Mouse (Mus musculus) heart, postnatal 4 days (tissue): ENCODE measurements around the gene Gm4969. TPM values are rescaled to one million over a fixed set of nuclear protein-coding genes. Genes with fewer than 3 reads are reported as not detected.

ENCODE experiments used
- DNase-seq: peaks from one replicate; pipeline ENCODE4 v3.0.0; 2021
- microRNA-seq, 2 experiments: library from miRNA; unstranded; fragments of <30 nt; microRNA quantifications; one replicate each; pipeline ENCODE4 v1.2.0; 2021 to 2022
- total RNA-seq, 2 experiments: library from RNA; stranded (reverse); gene quantifications; 2 replicates each; pipeline ENCODE4 v1.2.3; 2021

Gm4969 gene
- total RNA-seq, 2 experiments from 2014 or later = 0.33 to 0.56 TPM

DNA sequence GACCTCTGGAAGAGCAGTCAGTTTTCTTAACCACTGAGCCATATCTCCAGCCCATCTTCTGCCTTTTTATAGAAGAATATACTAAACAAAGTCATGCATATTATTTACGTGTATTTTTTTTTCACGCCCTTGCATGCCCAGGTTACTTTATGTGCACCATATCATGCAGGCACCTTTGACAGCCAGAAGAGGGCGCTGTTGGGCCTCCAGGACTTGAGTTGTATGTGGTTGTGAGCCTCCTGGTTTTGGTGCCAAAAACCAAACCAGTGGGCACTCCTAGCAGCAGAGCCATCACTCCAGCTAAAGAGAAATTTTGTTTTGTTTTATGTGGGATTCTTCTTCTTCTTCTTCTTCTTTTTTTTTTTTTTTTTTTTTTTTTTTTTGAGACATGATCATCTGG lies 48.7 kb downstream of the Gm4969 start:
- peak; percentile 58 for DNase-seq

- DNase-seq = peak; percentile 82
These were observed 49.5 kb downstream of the Gm4969 start for GRCm38 (mm10) chr7:19068707-19069106.

DNA sequence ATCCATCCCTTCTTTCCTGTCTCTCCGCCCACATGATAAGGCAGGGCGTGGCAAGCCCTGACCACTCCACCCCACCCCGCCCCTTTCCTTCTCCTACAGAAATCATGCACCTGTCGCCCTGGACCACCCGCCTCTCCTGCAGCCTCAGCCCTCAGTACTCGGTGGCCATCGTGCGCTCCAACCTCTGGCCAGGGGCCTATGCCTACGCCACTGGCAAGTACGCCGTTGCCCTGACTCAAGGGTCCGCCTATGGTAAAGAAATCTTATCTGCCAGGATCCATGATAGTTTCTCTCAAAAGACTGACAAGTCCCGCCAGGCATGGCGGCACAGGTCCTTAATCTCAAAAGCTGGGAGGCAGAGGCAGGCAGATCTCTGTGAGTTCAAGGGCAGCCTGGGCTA lies 50.2 kb downstream of the Gm4969 start:
- no peak for DNase-seq

- DNase-seq = no peak
These were observed 51.1 kb downstream of the Gm4969 start for GRCm38 (mm10) chr7:19067063-19067462.

GRCm38 (mm10) chr7:19065896-19066295 lies 52.3 kb downstream of the Gm4969 start:
- no peak for DNase-seq

DNA sequence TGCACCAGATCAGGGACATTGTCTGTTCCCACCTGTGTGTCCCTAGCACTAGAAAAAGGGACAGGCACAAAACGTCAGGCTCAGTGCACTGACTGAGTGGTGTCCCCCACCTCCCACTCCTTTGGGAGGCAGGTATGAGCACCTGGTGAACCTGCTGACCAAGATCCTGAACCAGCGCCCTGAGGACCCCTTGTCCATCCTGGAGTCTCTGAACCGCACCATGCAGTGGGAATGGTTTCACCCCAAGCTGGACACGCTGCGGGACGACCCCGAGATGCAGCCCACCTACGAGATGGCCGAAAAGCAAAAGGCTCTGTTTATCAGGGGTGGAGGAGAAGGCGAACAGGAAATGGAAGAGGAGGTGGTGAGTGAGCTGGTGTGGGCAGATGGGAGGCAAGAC lies 60.8 kb downstream of the Gm4969 start:
- DNase-seq = no peak

DNA sequence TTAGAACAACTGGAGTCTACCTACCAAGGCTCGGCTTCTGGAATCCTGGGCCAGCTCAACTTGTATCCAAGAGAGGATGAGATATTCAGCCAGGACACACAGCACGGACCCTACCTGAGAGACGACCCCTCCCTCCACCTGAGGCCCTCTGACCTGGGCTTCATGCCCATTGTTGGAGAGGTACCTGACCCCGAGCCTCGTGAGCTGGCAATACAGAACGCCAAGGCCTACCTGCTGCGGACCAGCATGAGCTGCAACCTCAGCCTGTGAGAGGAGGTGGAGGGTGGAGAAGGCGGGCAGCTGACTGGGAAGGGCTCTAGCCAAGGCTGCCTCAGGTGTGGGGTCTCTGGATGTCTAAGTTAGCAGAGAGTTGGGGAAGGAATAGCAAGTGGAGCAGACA lies 63.1 kb downstream of the Gm4969 start:
- no peak for DNase-seq

GRCm38 (mm10) chr7:19054777-19055076 lies 63.4 kb downstream of the Gm4969 start:
- DNase-seq = no peak

GRCm38 (mm10) chr7:19054047-19054776 lies 64.0 kb downstream of the Gm4969 start, which contains the start of gene Rsph6a:
TSS of gene Rsph6a (plus strand) at chr7:19054690.
- peak; percentile 74 for DNase-seq

DNA sequence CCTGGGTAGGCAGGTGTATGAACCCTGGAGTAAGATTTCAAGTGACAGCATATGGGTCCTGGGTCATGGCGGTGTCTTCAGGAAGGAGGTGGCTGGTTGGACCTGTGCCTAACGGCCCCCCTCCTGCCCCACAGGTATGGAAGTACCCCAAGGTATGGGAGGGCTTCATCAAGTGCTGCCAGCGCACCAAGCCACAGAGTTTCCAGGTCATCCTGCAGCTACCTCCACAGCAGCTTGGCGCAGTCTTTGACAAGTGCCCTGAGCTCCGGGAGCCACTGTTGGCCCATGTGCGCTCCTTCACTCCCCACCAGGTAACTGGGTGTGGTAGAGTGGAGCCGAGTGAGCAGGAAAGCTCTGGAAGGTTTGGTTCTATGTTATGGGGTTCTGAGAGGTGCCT lies 65.0 kb downstream of the Gm4969 start:
- no peak for DNase-seq

DNA sequence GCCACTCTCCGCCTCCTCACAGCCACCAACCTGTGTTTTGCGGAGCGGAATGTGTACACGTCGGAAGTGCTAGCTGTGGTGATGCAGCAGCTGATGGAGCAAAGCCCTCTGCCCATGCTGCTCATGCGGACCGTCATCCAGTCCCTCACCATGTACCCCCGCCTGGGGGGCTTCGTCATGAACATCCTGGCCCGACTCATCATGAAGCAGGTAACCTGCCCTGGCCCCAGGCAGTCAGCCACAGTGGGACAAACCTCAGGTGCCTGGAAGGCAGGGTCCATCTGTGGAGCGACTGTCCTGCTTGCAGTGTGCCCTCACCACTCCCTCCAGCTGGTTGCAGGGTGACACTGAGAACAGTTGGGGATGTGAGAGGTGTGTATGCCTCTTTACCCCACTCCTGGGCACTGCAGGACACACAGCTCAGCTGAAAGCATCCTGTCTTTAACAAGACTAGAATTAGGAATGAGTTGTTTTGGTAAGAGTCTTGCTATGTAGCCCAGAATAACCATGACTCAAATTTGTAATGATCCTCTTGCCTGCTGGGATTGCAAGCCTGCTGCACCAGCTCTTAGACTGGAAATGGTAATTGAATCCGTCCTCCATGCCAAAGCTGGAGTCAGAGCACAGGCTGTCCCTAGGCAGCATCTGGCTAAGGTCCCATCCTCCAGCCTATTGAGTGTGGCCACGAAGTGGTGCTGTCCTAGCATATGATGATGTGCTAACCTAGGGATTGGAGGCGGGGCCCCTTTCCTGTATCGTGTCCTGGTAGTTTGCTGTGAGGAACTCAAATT lies 65.6 kb downstream of the Gm4969 start:
- DNase-seq = no peak

GRCm38 (mm10) chr7:19051161-19051560 lies 67.0 kb downstream of the Gm4969 start:
- DNase-seq = no peak

GRCm38 (mm10) chr7:19050172-19050571 lies 68.0 kb downstream of the Gm4969 start:
- no peak for DNase-seq

- no peak for DNase-seq
These were observed 68.9 kb downstream of the Gm4969 start for GRCm38 (mm10) chr7:19049252-19049651.

Small RNA genes within 50 kb of the gene (microRNA-seq; reads per million reads assigned to microRNA genes)
- gene Mir3100 = 8.6 to 10.4 reads per million in 2 experiments

Other genes starting within 250 kb of the Gm4969 start
- gene Pglyrp1, start 247.0 kb downstream of the Gm4969 start, total RNA-seq = 1 to 10 TPM; 1.1 to 2.0 TPM
- gene Ccdc61, start 208.0 kb downstream of the Gm4969 start, total RNA-seq = 10 to 100 TPM; 11.9 to 14.9 TPM
- 1 to 10 TPM; 8.6 to 9.1 TPM for gene Nova2, start 192.5 kb downstream of the Gm4969 start, total RNA-seq
- gene Nanos2, start 131.0 kb downstream of the Gm4969 start, total RNA-seq = under 1 TPM in 1 of 2 experiments, not detected in 1; 0.23 TPM
- 1 to 10 TPM; 1.4 to 1.5 TPM for gene Mypop, start 127.1 kb downstream of the Gm4969 start, total RNA-seq
- gene Irf2bp1, start 114.3 kb downstream of the Gm4969 start, total RNA-seq = 10 to 100 TPM; 27.3 to 32.3 TPM
- gene Foxa3, start 94.8 kb downstream of the Gm4969 start, total RNA-seq = not detected
- 10 to 100 TPM; 57.3 to 62.5 TPM for gene Sympk, start 94.0 kb downstream of the Gm4969 start, total RNA-seq
- not detected for gene Rsph6a, start 63.7 kb downstream of the Gm4969 start, total RNA-seq
- 10 to 100 TPM; 60.3 to 62.9 TPM for gene Dmwd, start 42.1 kb downstream of the Gm4969 start, total RNA-seq
- 100 to 1,000 TPM; 188 to 201 TPM for gene Dmpk, start 34.5 kb downstream of the Gm4969 start, total RNA-seq
- 10 to 100 TPM; 10.3 to 10.4 TPM for gene Six5, start 23.8 kb downstream of the Gm4969 start, total RNA-seq
- gene Fbxo46, start 1.5 kb upstream of the Gm4969 start, total RNA-seq = 1 to 10 TPM; 5.5 to 7.2 TPM
- gene Qpctl, start 30.9 kb upstream of the Gm4969 start, total RNA-seq = 1 to 10 TPM; 6.9 to 7.7 TPM
- 10 to 100 TPM; 95.2 to 99.9 TPM for gene Snrpd2, start 31.4 kb upstream of the Gm4969 start, total RNA-seq
- gene Gipr, start 47.8 kb upstream of the Gm4969 start, total RNA-seq = 1 to 10 TPM; 1.3 TPM
- gene Eml2, start 58.1 kb upstream of the Gm4969 start, total RNA-seq = 10 to 100 TPM; 70.6 to 77.3 TPM
- 1 to 10 TPM; 6.7 to 8.1 TPM for gene Gpr4, start 94.2 kb upstream of the Gm4969 start, total RNA-seq
- 10 to 100 TPM; 54.7 to 60.0 TPM for gene Opa3, start 110.0 kb upstream of the Gm4969 start, total RNA-seq
- 100 to 1,000 TPM; 117 to 119 TPM for gene Vasp, start 153.4 kb upstream of the Gm4969 start, total RNA-seq
- under 1 TPM in 1 of 2 experiments, not detected in 1; 0.26 TPM for gene Ppm1n, start 161.7 kb upstream of the Gm4969 start, total RNA-seq
- gene Rtn2, start 164.3 kb upstream of the Gm4969 start, total RNA-seq = 10 to 100 TPM; 30.2 to 32.3 TPM
- under 1 TPM; 0.52 to 0.86 TPM for gene Fosb, start 191.7 kb upstream of the Gm4969 start, total RNA-seq
- 10 to 100 TPM; 42.4 to 43.5 TPM for gene Ercc1, start 226.4 kb upstream of the Gm4969 start, total RNA-seq
- gene Cd3eap, start 241.1 kb upstream of the Gm4969 start, total RNA-seq = 1 to 10 TPM; 9.0 to 9.5 TPM
- gene Ppp1r13l, start 241.4 kb upstream of the Gm4969 start, total RNA-seq = 10 to 100 TPM; 39.0 to 47.2 TPM